Mouse (Mus musculus): ENCODE measurements around the gene Six4.

DNA sequence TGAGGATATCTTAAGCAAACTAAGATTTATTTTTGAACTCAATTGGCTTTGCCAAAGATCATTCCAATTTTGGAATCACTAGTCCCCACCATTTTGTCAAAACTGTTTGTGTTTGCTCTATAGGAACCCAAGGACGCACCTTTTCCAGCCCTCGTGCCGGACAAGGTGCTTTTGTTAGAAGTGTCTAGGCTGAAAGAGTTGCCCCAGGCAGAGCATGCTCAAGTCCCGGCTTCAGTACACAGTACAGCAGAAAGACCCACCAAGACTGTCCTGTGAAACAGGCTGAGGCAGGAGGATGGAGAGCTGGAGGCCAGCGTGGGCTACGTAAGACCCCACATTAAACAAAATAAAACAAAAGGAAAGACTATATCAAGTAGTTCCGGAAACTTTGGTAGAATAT, 26.2 kb downstream of the Six4 start:
- TF ChIP-seq POLR2A (IDR thresholded peaks at IDR 0.05; ENCODE audit: low read depth, low read length) (no peak), CTCF (conservative IDR thresholded peaks at IDR 0.05; ENCODE audit: insufficient read depth, insufficient read length, low read depth, low read length) (no peak)
